Mouse (Mus musculus): ENCODE results near the gene Sirt2. TPM values are rescaled to one million over a fixed set of nuclear protein-coding genes. Genes with fewer than 3 reads are reported as not detected.

Gene Sirt2
- 67.3 and 75.0 TPM in 2 replicates for polyA plus RNA-seq (2015; fragmentation: Nextera tagmentation; extraction: Ambion mirVana)

- Histone ChIP-seq H3K27me3 (ENCODE audit: insufficient read depth, low read length) (no peaks in the 10 kb centered on the region), H3K36me3 (ENCODE audit: insufficient read depth, low read length) (peaks cover 6% of the 10 kb centered on the region), H3K9me3 (ENCODE audit: low read length) (no peaks in the 10 kb centered on the region), H3K4me1 (ENCODE audit: insufficient read depth, low read length) (peaks cover 13% of the 10 kb centered on the region), H3K9ac (replicated peaks; ENCODE audit: low read length) (peak within 1 kb of the TSS; percentile 90), H3K4me3 (ENCODE audit: low read length) (peak within 1 kb of the TSS; percentile 72), H3K4me2 (replicated peaks; ENCODE audit: low read depth, low read length) (peak within 1 kb of the TSS; percentile 66), H3K27ac (ENCODE audit: low read length) (no peak within 1 kb of the TSS)
- peak; percentile 99 for ATAC-seq (ENCODE audit: low FRiP score, low TSS enrichment)
- under 1% methylated on average over 45 of the region's 45 CpGs for WGBS
Observed at GRCm38 (mm10) chr7:28766173-28766879, at the start of gene Sirt2. Gene Sirt2 (plus strand): TSS chr7:28766735.

DNA sequence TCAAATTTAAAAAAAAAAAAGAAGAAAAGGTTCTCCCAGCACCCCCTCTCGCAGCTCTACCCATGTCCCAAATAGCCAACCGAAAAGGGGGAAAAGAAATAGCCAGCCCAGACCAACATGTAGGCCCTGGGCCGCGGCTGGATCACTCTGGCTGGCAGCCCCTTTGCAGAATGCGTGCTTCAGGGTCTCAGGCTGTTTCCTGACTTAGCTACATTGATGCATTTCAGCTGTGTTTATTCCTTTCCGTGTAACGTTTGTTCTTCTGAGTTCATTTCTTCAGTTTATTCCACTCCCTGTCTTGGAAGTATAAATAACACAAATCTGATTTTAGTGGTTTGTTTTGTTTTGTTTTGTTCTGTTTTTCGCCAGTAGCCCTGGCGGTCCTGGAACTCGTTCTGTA lies 48.8 kb upstream of the Sirt2 start:
- no peak for ATAC-seq (ENCODE audit: low FRiP score, low TSS enrichment)
- 0 out of 2 replicates have a peak overlapping the region, but pooled peaks have one; percentile 76 for H3K4me2 ChIP-seq (replicated peaks; ENCODE audit: low read depth, low read length)
- 72% methylated on average over 10 of the region's 10 CpGs for WGBS

DNA sequence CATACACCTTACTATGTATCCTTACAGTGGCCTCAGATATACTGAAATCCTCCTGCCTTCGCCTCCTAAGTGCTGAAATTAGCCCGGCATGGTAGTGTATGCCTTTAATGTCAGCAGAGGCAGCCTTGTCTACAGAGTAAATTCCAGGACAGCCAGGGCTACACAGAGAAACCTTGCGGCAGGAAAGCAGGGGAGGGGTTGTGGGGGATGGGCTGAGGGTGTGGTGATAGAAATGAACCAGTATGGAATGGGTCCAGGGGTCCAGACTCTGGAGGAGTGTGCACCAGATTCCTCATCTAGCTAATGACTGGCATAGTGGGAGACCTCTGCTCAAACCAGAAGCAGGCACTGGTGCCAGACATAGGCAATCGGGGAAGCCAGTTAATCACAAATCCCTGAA lies 47.4 kb upstream of the Sirt2 start:
- Histone ChIP-seq H3K36me3 (ENCODE audit: insufficient read depth, low read length) (no peaks in the 10 kb centered on the region), H3K4me2 (replicated peaks; ENCODE audit: low read depth, low read length) (no peak overlapping the region), H3K9ac (replicated peaks; ENCODE audit: low read length) (no peak overlapping the region), H3K4me1 (ENCODE audit: insufficient read depth, low read length) (peaks cover 14% of the 10 kb centered on the region; the same call in 1 of the 2 replicates), H3K27me3 (ENCODE audit: insufficient read depth, low read length) (no peaks in the 10 kb centered on the region), H3K9me3 (ENCODE audit: low read length) (no peaks in the 10 kb centered on the region; the same call in 1 of the 2 replicates), H3K4me3 (ENCODE audit: low read length) (no peak overlapping the region), H3K27ac (ENCODE audit: low read length) (no peak overlapping the region)
- no peak for ATAC-seq (ENCODE audit: low FRiP score, low TSS enrichment)
- WGBS, result 56% methylated on average over 4 of the region's 4 CpGs

More for the DNA sequence above, 48.8 kb upstream of the Sirt2 start:
- Histone ChIP-seq H3K9ac (replicated peaks; ENCODE audit: low read length) (no peak overlapping the region), H3K4me1 (ENCODE audit: insufficient read depth, low read length) (peaks cover 17% of the 10 kb centered on the region; the same call in 1 of the 2 replicates), H3K9me3 (ENCODE audit: low read length) (no peaks in the 10 kb centered on the region; the same call in 1 of the 2 replicates), H3K27me3 (ENCODE audit: insufficient read depth, low read length) (no peaks in the 10 kb centered on the region), H3K36me3 (ENCODE audit: insufficient read depth, low read length) (no peaks in the 10 kb centered on the region), H3K4me3 (ENCODE audit: low read length) (no peak overlapping the region), H3K27ac (ENCODE audit: low read length) (no peak overlapping the region)

DNA sequence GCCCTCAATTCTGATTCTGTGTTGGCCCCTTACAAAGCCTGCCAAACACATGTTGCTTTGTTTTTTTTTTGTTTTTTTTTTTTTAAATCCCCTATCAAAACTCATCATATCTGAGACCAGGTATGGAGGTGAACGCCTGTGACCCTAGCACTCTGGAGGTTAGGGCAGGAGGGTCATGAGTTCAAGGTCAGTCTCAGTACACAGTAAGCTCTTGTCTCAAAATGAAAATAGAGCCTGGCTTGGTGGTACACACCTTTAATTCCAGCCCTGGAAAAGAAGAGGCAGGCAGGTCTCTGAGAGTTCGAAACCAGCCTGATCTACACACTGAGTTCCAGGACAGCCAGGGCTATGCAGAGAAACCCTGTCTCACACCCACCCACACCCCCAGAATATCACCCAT lies 46.9 kb upstream of the Sirt2 start:
- no peak for ATAC-seq (ENCODE audit: low FRiP score, low TSS enrichment)
- H3K27ac ChIP-seq (ENCODE audit: low read length), result no peak overlapping the region
- 76% methylated on average over 2 of the region's 2 CpGs for WGBS
- no peak overlapping the region for H3K9ac ChIP-seq (replicated peaks; ENCODE audit: low read length)
- H3K4me2 ChIP-seq (replicated peaks; ENCODE audit: low read depth, low read length), result no peak overlapping the region
- H3K27me3 ChIP-seq (ENCODE audit: insufficient read depth, low read length), result no peaks in the 10 kb centered on the region
- H3K36me3 ChIP-seq (ENCODE audit: insufficient read depth, low read length), result no peaks in the 10 kb centered on the region
- H3K9me3 ChIP-seq (ENCODE audit: low read length), result no peaks in the 10 kb centered on the region; the same call in 1 of the 2 replicates
- H3K4me1 ChIP-seq (ENCODE audit: insufficient read depth, low read length), result peaks cover 14% of the 10 kb centered on the region; the same call in 1 of the 2 replicates
- no peak overlapping the region for H3K4me3 ChIP-seq (ENCODE audit: low read length)

GRCm38 (mm10) chr7:28720753-28721537 lies 45.6 kb upstream of the Sirt2 start:
- Histone ChIP-seq H3K4me2 (replicated peaks; ENCODE audit: low read depth, low read length) (no peak overlapping the region), H3K9me3 (ENCODE audit: low read length) (no peaks in the 10 kb centered on the region), H3K36me3 (ENCODE audit: insufficient read depth, low read length) (no peaks in the 10 kb centered on the region), H3K27me3 (ENCODE audit: insufficient read depth, low read length) (no peaks in the 10 kb centered on the region), H3K9ac (replicated peaks; ENCODE audit: low read length) (no peak overlapping the region), H3K4me1 (ENCODE audit: insufficient read depth, low read length) (peaks cover 14% of the 10 kb centered on the region; the same call in 1 of the 2 replicates), H3K4me3 (ENCODE audit: low read length) (no peak overlapping the region), H3K27ac (ENCODE audit: low read length) (no peak overlapping the region)
- WGBS, result 83% methylated on average over 3 of the region's 3 CpGs
- no peak for ATAC-seq (ENCODE audit: low FRiP score, low TSS enrichment)

GRCm38 (mm10) chr7:28722079-28722478 lies 44.5 kb upstream of the Sirt2 start:
- H3K4me1 ChIP-seq (ENCODE audit: insufficient read depth, low read length), result peaks cover 14% of the 10 kb centered on the region; the same call in 1 of the 2 replicates
- H3K27ac ChIP-seq (ENCODE audit: low read length), result no peak overlapping the region
- H3K36me3 ChIP-seq (ENCODE audit: insufficient read depth, low read length), result no peaks in the 10 kb centered on the region
- H3K9ac ChIP-seq (replicated peaks; ENCODE audit: low read length), result no peak overlapping the region
- no peak overlapping the region for H3K4me2 ChIP-seq (replicated peaks; ENCODE audit: low read depth, low read length)
- no peaks in the 10 kb centered on the region for H3K9me3 ChIP-seq (ENCODE audit: low read length)
- no peak overlapping the region for H3K4me3 ChIP-seq (ENCODE audit: low read length)
- H3K27me3 ChIP-seq (ENCODE audit: insufficient read depth, low read length), result no peaks in the 10 kb centered on the region
- 89% methylated on average over 7 of the region's 7 CpGs for WGBS
- ATAC-seq (ENCODE audit: low FRiP score, low TSS enrichment), result no peak

- Histone ChIP-seq H3K27ac (ENCODE audit: low read length) (no peak overlapping the region), H3K4me2 (replicated peaks; ENCODE audit: low read depth, low read length) (no peak overlapping the region), H3K27me3 (ENCODE audit: insufficient read depth, low read length) (no peaks in the 10 kb centered on the region), H3K4me3 (ENCODE audit: low read length) (no peak overlapping the region), H3K36me3 (ENCODE audit: insufficient read depth, low read length) (no peaks in the 10 kb centered on the region), H3K9me3 (ENCODE audit: low read length) (no peaks in the 10 kb centered on the region), H3K4me1 (ENCODE audit: insufficient read depth, low read length) (0 out of 2 replicates have a peak, but pooled peaks cover under 1% of the 10 kb centered on the region), H3K9ac (replicated peaks; ENCODE audit: low read length) (no peak overlapping the region)
- WGBS, result 100% methylated on average over 2 of the region's 2 CpGs
- no peak for ATAC-seq (ENCODE audit: low FRiP score, low TSS enrichment)
Observed at GRCm38 (mm10) chr7:28724613-28725012, 41.9 kb upstream of the Sirt2 start.

- no peak overlapping the region for H3K9ac ChIP-seq (replicated peaks; ENCODE audit: low read length)
- peak overlapping the region; percentile 17; the same call in 1 of the 2 replicates for H3K4me2 ChIP-seq (replicated peaks; ENCODE audit: low read depth, low read length)
- no peak overlapping the region for H3K27ac ChIP-seq (ENCODE audit: low read length)
- peaks cover 3% of the 10 kb centered on the region; the same call in 1 of the 2 replicates for H3K36me3 ChIP-seq (ENCODE audit: insufficient read depth, low read length)
- peaks cover 9% of the 10 kb centered on the region for H3K9me3 ChIP-seq (ENCODE audit: low read length)
- 11% methylated on average over 14 of the region's 14 CpGs for WGBS
- no peaks in the 10 kb centered on the region for H3K4me1 ChIP-seq (ENCODE audit: insufficient read depth, low read length)
- no peak overlapping the region for H3K4me3 ChIP-seq (ENCODE audit: low read length)
- no peak for ATAC-seq (ENCODE audit: low FRiP score, low TSS enrichment)
- H3K27me3 ChIP-seq (ENCODE audit: insufficient read depth, low read length), result no peaks in the 10 kb centered on the region
Observed at GRCm38 (mm10) chr7:28726600-28726999, 39.9 kb upstream of the Sirt2 start.

GRCm38 (mm10) chr7:28727649-28728340 lies 38.7 kb upstream of the Sirt2 start:
- H3K9me3 ChIP-seq (ENCODE audit: low read length), result peaks cover 10% of the 10 kb centered on the region
- H3K4me1 ChIP-seq (ENCODE audit: insufficient read depth, low read length), result peaks cover 4% of the 10 kb centered on the region; the same call in 1 of the 2 replicates
- 43% methylated on average over 10 of the region's 10 CpGs for WGBS
- no peak for ATAC-seq (ENCODE audit: low FRiP score, low TSS enrichment)
- no peak overlapping the region for H3K9ac ChIP-seq (replicated peaks; ENCODE audit: low read length)
- H3K4me3 ChIP-seq (ENCODE audit: low read length), result no peak overlapping the region
- H3K4me2 ChIP-seq (replicated peaks; ENCODE audit: low read depth, low read length), result no peak overlapping the region
- H3K36me3 ChIP-seq (ENCODE audit: insufficient read depth, low read length), result peaks cover 3% of the 10 kb centered on the region; the same call in 1 of the 2 replicates
- H3K27ac ChIP-seq (ENCODE audit: low read length), result no peak overlapping the region
- H3K27me3 ChIP-seq (ENCODE audit: insufficient read depth, low read length), result no peaks in the 10 kb centered on the region

Measured in kidney, embryonic 16.5 days (tissue).